Mouse (Mus musculus) macrophage (primary cell): ENCODE results near the gene Rnf167. TPM values are rescaled to one million over a fixed set of nuclear protein-coding genes. Genes with fewer than 3 reads are reported as not detected.

Experiments
- H3K27ac ChIP-seq: fragments of 350-480 bp; formaldehyde crosslinking; 2 replicates; pipeline ENCODE4 v1.9.0; 2021
- H3K36me3 ChIP-seq: fragments of 350-480 bp; formaldehyde crosslinking; 2 replicates; pipeline ENCODE4 v1.9.0; 2021; ENCODE audit errors: inconsistent target
- H3K4me3 ChIP-seq: fragments of 350-480 bp; formaldehyde crosslinking; 2 replicates; pipeline ENCODE4 v1.9.0; 2021; ENCODE audit errors: inconsistent target
- H3K79me2 ChIP-seq: fragments of 350-480 bp; formaldehyde crosslinking; 2 replicates; pipeline ENCODE4 v1.9.0; 2021; ENCODE audit errors: inconsistent target
- WGBS: methylation state at CpG from one replicate; pipeline ENCODE4 v1.1.7; 2026; ENCODE audit warnings: inconsistent platforms; ENCODE audit not compliant: missing documents; 5-methylcytosine and 5-hydroxymethylcytosine counted together
- polyA plus RNA-seq: library from polyadenylated mRNA; stranded (reverse); fragments of 250-400 nt; gene quantifications from 3 replicates; pipeline ENCODE4 v1.2.4, GENCODE M21; 2018; ENCODE audit warnings: inconsistent platforms

The Rnf167 gene
- polyA plus RNA-seq, 1 experiment from 2014 or later, result 23.9 TPM

DNA sequence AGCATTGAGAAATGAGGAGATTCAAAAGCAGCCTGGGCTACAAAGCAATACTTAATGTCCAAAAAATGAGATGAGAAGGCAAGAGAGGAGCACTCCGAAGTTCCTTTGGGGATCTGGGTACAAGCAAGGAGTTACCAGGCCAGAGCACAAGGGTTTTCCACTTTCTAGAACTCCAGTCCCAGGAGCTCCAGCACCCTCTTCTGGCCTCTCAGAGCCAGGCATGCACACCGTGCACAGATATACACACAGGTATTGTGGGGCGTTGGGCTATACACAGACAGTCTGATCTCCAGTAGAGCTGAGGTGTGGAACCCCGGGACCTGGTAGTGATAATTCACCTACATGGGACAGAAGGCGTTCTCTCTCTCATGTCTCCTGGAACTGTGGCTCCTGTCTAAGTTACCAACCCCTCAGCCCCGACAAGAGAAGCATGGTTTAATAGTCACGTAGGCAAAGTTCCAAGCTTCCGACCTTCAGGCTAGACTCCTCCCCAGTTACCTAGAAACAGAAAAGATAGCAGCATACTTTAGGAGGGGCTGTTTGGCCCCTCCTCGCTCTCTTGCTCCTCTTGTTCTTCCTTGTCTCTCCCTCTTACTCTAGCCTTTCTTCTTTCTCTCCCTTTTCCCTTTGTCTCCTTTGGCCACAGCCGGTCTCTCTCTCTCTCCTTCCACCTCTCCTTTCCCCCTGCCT lies 23.8 kb upstream of the Rnf167 start:
- Histone ChIP-seq H3K36me3 (no peaks in the 10 kb centered on the region), H3K27ac (no peak overlapping the region), H3K79me2 (no peaks in the 10 kb centered on the region), H3K4me3 (no peak overlapping the region)
- WGBS, result 91% methylated on average over 9 of the region's 10 CpGs

DNA sequence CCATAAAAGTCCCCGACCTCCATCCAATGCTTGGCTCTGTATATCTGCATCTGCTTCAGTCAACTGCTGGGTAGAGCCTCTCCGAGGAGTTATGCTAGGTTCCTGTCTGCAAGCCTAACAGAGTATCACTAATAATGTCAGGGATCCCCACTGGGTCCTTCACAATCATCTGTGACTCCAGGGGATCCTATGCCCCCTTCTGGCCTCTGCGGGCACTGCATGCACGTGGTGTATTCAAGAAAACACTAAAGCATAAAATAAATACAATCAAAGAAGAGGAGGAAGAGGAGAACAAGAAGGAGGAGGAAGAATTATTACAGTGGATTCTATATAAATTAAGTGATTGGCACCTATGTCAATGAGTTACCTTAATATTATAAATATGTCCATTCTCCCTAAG lies 21.6 kb upstream of the Rnf167 start:
- H3K4me3 ChIP-seq, result no peak overlapping the region
- 55% methylated on average over 3 of the region's 4 CpGs for WGBS
- no peaks in the 10 kb centered on the region for H3K36me3 ChIP-seq
- H3K79me2 ChIP-seq, result no peaks in the 10 kb centered on the region
- no peak overlapping the region for H3K27ac ChIP-seq

GRCm38 (mm10) chr11:70626877-70627276 lies 20.2 kb upstream of the Rnf167 start:
- H3K27ac ChIP-seq, result no peak overlapping the region
- WGBS, result 96% methylated on average over 3 of the region's 4 CpGs
- H3K36me3 ChIP-seq, result no peaks in the 10 kb centered on the region
- no peaks in the 10 kb centered on the region for H3K79me2 ChIP-seq
- no peak overlapping the region for H3K4me3 ChIP-seq

DNA sequence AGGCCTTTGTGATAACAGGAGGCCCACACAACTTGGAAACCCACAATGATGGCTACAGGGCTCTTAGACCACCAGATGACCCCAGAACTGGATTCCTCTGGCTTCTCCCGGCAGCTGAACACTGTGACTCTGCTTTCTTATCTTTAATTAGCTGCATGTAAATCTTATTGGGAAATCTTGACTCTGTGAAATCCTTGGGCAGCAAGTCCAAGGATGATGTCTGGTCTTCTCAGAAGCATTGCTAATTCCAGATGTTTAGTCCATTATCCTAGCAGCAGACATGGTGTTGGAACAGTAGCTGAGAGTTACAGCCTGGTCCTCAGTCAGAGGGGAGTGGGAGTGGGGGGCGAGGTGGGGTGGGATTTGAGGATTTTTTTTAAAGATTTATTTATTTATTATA lies 18.6 kb upstream of the Rnf167 start:
- no peaks in the 10 kb centered on the region for H3K36me3 ChIP-seq
- no peak overlapping the region for H3K4me3 ChIP-seq
- no peak overlapping the region for H3K27ac ChIP-seq
- 67% methylated on average over 2 of the region's 2 CpGs for WGBS
- H3K79me2 ChIP-seq, result no peaks in the 10 kb centered on the region

DNA sequence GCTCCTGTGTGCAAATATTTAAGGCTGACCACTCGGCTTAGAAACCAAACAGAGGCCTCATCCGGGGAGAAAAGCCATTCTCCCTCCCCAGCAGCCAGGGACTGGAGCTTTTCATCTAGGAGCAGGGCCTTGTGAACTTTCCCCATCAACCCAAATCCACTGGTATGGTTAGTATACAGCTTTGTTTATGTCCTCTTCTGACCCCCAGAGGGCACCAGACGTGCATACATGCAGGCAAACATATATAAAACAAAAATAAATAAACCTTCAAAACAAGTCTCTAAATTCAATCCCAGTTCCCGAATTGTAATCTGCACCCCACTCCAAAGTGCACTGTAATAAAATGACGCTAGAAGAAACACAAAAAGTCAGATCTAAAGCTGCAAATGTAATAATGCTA lies 17.5 kb upstream of the Rnf167 start:
- WGBS, result 62% methylated on average over 5 of the region's 5 CpGs
- H3K36me3 ChIP-seq, result no peaks in the 10 kb centered on the region
- no peak overlapping the region for H3K4me3 ChIP-seq
- H3K27ac ChIP-seq, result no peak overlapping the region
- no peaks in the 10 kb centered on the region for H3K79me2 ChIP-seq

GRCm38 (mm10) chr11:70630129-70630528 lies 16.9 kb upstream of the Rnf167 start:
- WGBS, result 61% methylated on average over 7 of the region's 7 CpGs

DNA sequence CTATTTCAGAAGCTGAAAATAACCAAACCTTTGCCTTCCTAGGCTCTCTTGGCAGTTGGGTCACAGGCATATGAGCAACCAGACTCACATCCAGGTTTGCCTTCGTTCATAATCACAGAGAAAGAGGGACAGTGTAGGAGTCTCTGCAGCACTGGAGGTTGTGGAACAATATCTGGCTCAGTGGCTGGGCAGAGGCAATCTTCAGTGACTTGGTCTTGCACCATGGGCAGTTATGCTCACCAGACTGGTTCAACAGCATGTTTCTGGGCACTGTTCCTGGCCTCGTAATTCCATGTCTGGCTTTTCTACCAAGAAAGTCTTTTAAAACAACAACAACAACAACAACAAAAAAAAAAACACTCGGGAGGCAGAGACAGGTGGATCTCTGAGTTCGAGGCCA lies 11.4 kb upstream of the Rnf167 start:
- Histone ChIP-seq H3K79me2 (no peaks in the 10 kb centered on the region), H3K36me3 (no peaks in the 10 kb centered on the region), H3K4me3 (no peak overlapping the region), H3K27ac (no peak overlapping the region)
- WGBS, result 95% methylated on average over 2 of the region's 4 CpGs

More at GRCm38 (mm10) chr11:70630129-70630528, 16.9 kb upstream of the Rnf167 start:
- no peaks in the 10 kb centered on the region for H3K36me3 ChIP-seq
- H3K4me3 ChIP-seq, result no peak overlapping the region
- no peaks in the 10 kb centered on the region for H3K79me2 ChIP-seq
- no peak overlapping the region for H3K27ac ChIP-seq

DNA sequence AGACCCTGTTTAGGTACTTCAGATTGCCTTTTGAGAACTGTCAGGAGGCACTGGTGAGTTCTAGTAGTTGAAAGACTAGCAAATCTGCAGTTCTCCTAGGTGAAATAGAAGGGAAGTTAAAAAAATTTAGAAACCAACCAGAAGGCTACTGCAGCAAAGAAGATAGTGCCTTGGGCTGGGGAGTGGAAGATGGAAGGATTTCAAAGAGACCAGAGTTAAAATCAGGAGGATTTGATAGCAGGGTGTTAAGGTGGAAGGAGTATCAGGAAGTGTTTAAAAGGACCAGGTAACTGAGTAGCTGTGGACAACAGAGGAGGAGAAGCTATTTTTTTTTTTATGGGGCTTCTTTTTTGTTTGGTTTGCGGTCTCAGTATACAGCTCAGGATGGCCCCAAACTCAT lies 9.3 kb upstream of the Rnf167 start:
- Histone ChIP-seq H3K27ac (no peak overlapping the region), H3K36me3 (no peaks in the 10 kb centered on the region), H3K4me3 (no peak overlapping the region), H3K79me2 (no peaks in the 10 kb centered on the region)
- 92% methylated on average over 1 of the region's 1 CpGs for WGBS

DNA sequence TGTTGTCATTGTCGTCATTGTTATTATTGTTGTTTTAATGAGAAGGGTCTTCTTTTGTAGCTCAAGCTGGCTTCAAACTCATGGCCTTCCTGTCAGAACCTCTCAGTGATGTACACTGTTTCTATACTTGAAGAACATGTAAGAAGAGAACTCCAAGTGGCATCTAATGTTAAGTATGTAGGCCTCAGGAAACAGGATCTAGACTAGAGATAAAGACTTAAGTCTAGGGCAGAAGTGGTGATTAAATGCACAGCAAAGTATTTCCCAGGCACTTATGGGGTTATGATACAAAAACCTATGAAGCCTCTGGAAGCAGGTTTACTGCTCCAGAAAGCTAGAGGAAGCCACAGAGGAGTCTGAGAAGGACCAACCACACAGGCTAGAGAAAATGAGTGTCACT lies 8.7 kb upstream of the Rnf167 start:
- no peak overlapping the region for H3K4me3 ChIP-seq
- no peaks in the 10 kb centered on the region for H3K79me2 ChIP-seq
- H3K27ac ChIP-seq, result no peak overlapping the region
- 53% methylated on average over 1 of the region's 1 CpGs for WGBS
- H3K36me3 ChIP-seq, result peaks cover 4% of the 10 kb centered on the region; the same call in 1 of the 2 replicates

DNA sequence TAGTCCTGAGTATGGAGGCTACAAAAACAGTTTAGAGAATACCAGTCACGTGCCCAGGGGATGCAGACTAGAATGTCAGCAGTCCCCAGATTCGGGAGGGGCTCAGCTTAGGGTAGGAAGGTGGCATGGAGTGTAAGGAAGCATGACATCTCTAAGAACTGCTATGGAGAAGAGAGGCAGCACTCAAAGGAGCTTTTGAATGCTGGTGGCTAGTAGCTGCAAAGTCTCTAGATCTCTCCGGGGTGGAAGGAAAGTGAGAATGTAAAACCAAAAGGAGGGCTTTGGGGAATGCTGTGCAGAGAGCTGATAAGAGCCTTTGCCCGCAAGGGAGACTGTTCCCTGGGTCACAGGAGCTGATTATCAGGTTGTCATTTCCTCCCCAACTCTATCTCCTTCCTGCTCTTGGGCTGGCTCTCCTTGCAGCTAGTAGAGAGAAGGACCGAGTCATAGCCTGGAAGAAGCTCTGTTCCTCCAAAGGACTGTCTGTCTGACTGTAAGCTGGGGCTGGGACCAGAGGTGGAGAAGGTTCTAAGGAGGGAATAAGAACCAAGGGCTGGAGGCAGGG lies 8.2 kb upstream of the Rnf167 start, which contains the start of gene Gp1ba:
TSS of gene Gp1ba (plus strand) at position 409 of the 565 bp plus-strand sequence.
- no peaks in the 10 kb centered on the region for H3K79me2 ChIP-seq

DNA sequence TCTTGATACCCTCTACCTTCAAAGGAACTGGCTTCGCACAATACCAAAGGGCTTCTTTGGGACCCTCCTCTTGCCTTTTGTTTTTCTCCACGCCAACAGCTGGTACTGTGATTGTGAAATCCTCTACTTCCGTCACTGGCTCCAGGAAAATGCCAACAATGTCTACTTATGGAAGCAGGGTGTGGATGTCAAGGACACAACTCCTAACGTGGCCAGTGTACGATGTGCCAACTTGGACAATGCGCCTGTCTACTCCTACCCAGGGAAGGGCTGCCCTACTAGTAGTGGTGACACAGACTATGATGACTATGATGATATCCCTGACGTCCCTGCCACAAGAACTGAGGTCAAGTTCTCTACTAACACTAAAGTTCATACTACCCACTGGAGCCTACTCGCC lies 7.1 kb upstream of the Rnf167 start:
- WGBS, result 94% methylated on average over 8 of the region's 8 CpGs
- Histone ChIP-seq H3K4me3 (no peak overlapping the region), H3K36me3 (peaks cover 20% of the 10 kb centered on the region; the same call in 1 of the 2 replicates), H3K27ac (no peak overlapping the region), H3K79me2 (peaks cover 3% of the 10 kb centered on the region; the same call in 1 of the 2 replicates)

More for the DNA sequence above, 8.2 kb upstream of the Rnf167 start, which contains the start of gene Gp1ba:
- Histone ChIP-seq H3K4me3 (no peak within 1 kb of the TSS), H3K27ac (no peak within 1 kb of the TSS), H3K36me3 (peaks cover 9% of the 10 kb centered on the region; the same call in 1 of the 2 replicates)
- 17% methylated on average over 5 of the region's 5 CpGs for WGBS

GRCm38 (mm10) chr11:70641241-70641640 lies 5.8 kb upstream of the Rnf167 start:
- Histone ChIP-seq H3K27ac (no peak overlapping the region), H3K36me3 (peaks cover 29% of the 10 kb centered on the region; the same call in 1 of the 2 replicates), H3K79me2 (peaks cover 16% of the 10 kb centered on the region), H3K4me3 (no peak overlapping the region)
- 80% methylated on average over 7 of the region's 7 CpGs for WGBS

- Histone ChIP-seq H3K4me3 (no peak overlapping the region), H3K36me3 (peaks cover 29% of the 10 kb centered on the region; the same call in 1 of the 2 replicates), H3K79me2 (peaks cover 27% of the 10 kb centered on the region), H3K27ac (no peak overlapping the region)
- 100% methylated on average over 6 of the region's 6 CpGs for WGBS
Observed at GRCm38 (mm10) chr11:70643051-70643450, 4.0 kb upstream of the Rnf167 start.

DNA sequence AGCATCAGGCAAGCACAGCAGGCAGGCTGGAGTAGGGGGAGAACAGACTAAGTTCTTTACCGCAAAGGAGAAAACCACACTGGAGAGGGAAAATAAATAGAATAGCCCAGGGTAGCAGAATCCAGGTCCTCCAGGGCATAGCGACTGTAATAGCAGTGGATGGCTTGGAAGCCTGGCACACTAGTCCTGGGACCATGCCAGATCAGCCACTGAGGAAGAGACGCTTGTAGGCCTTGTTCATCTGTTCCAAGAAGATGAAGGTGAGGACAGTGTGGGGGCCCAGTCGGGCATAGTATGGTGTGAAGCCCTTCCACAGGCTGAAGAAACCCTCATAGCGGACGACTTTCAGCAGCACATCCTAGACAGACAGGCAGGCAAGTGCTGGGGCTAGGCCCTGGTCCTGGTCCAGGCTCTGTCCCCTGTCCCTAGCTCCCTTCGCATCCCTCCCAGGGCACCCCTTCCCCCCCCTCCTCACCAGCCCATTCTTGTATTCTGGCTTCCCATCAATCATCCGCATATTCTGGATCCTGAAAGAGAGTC lies 2.4 kb upstream of the Rnf167 start:
- peaks cover 43% of the 10 kb centered on the region for H3K79me2 ChIP-seq
- peaks cover 37% of the 10 kb centered on the region; the same call in 1 of the 2 replicates for H3K36me3 ChIP-seq
- no peak overlapping the region for H3K27ac ChIP-seq
- WGBS, result 96% methylated on average over 8 of the region's 8 CpGs
- H3K4me3 ChIP-seq, result no peak overlapping the region
